Mouse (Mus musculus) cerebellum, postnatal 14 days (tissue): ENCODE data around the gene Slc39a2.

Experiments used
- DNase-seq, 2 experiments: peaks; one replicate each; pipeline ENCODE4 v3.0.0; 2021; ENCODE audit warnings: mixed read lengths in 2 of 2

The Slc39a2 gene

GRCm38 (mm10) chr14:51932092-51933020 is 39.7 kb downstream of the Slc39a2 start:
- DNase-seq = no peak

GRCm38 (mm10) chr14:51939005-51939404 is 46.3 kb downstream of the Slc39a2 start:
- no peak for DNase-seq

GRCm38 (mm10) chr14:51940944-51941560 is 48.4 kb downstream of the Slc39a2 start:
- DNase-seq = no peak

GRCm38 (mm10) chr14:51941577-51941976 is 48.9 kb downstream of the Slc39a2 start:
- DNase-seq = no peak

- no peak for DNase-seq
Measured at GRCm38 (mm10) chr14:51942236-51942635, 49.5 kb downstream of the Slc39a2 start.

- DNase-seq = no peak
Measured at GRCm38 (mm10) chr14:51943336-51943735, 50.6 kb downstream of the Slc39a2 start.
